Mouse (Mus musculus) A20 (cell line): ENCODE measurements around the gene Olfr904.
"Not testable (repeated sequence)": the region's sequence is repeated elsewhere in the genome, so short reads cannot be mapped to it uniquely, and the experiment has no call there.

Experiments used
- DNase-seq: peaks from one replicate; pipeline ENCODE4 v3.0.0-alpha.2; 2011; ENCODE audit warnings: low read depth, low spot score

Gene Olfr904

DNA sequence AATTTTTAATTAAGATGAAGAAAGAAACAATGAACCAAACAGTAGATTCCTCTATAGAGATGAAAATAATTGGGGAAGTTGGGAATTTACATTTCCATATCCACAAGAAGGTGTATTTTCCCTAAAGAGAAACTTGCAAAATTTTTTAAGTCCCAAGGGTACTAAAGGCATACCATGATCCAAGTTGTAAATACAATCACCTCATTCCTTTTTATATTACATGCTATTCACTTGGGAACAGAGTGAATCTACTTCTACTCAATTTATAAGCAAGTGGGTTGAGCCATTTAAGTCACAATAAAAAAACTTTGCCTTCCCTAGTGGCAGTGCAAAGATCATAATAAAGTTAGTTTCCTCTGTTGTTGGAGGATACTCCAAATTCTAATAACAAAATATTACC lies at the start of gene Olfr904:
Gene Olfr904, plus strand, starts transcription at position 301 of the 400 bp plus-strand sequence.
- no peak for DNase-seq

DNA sequence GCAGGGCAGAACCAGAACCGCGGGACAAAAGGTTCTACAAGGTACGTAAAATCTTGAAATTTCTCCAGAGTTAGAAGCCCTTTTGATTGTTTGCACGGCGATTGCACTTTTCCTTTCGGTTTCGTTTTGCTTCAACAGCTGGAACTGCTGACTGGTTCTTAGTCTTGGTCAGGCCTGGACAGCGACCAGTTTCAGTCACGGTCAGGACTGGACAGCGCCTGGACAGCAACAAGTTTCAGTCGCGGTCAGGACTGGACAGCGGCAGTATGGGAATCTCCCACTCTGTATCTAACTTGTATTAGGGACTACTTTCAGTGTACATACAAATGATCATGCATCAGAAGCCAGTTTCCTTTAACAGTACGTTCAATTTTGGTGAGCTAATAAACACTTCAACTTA lies 49.4 kb upstream of the Olfr904 start:
- not testable (repeated sequence) for DNase-seq

DNA sequence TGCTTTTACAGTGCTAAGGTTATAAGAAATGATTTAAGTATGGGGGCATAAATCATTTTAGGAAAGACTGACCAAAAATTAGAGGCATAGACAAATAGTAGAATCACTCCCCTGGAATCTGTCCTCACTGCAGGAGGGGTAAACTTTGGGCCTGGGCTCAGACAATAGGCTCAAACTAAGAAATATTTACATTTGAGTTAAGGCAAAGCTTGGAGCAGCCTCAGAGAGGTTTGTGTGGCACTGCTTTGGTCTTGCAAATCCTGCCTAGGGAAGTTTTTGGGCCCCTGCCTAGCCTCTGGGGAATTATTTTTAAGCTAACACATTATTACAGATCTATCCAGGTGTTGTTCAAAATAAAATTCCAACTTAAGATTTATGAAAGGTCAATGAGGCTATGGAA lies 39.1 kb upstream of the Olfr904 start:
- no peak for DNase-seq

DNA sequence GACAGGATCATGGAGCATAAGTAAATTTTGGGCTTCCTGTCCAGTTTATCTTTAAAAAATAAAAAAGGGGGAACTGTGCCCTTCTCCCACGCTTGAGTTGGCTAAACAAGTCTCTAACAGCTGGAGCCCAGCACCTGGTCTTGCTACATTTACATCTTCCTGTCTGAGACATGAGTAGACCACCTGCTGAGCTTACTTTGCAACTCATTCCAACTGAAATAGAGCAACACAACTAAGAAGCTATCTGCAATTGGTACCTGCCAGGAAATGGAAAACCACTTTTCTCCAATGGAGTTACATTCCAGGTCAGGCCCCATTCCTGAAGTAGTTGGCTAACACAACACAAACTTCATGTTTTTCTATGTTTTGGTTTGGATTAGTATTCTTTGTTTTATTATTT lies 35.9 kb upstream of the Olfr904 start:
- no peak for DNase-seq

DNA sequence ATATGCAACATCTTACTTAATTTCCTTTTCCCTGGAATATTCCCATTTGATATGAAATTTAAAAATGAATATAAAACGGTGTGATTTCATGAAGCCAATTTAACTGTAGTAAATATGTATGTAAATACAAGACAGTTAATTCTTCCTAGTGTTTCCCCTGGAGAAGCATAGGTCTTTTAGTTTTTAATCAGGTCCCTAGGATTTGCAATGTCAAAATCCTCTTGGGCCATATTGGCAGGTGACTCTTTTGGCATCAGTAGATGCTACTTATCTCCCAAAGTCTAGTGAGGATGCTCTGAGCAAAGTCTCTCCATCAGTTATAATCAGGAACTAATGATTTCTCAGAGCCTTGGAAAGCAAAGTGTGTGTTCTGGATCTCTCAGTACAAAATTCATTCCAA lies 33.8 kb upstream of the Olfr904 start, which contains the start of gene Olfr901:
Gene Olfr901, plus strand, starts transcription at position 301 of the 400 bp plus-strand sequence.
- no peak for DNase-seq

DNA sequence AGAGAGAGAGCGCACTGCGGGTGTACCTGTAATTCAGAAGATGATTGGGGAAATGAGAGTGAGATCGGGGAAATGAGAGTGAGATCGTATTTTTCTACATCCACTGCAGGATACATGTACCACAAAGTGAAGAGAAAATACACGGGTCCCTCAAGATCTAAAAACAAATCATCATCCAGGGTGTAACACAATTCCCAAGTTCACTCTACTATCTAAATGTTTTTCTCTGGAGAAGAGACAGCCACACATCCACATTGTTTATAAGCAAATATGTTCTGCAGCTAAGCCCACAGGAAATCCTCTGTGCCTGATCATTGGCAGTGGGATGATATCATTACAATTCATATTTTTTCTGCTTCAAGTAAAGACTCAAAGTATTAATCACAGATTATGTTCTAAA lies 15.6 kb upstream of the Olfr904 start, which contains the start of gene Olfr902:
Gene Olfr902, plus strand, starts transcription at position 301 of the 400 bp plus-strand sequence.
- no peak for DNase-seq

DNA sequence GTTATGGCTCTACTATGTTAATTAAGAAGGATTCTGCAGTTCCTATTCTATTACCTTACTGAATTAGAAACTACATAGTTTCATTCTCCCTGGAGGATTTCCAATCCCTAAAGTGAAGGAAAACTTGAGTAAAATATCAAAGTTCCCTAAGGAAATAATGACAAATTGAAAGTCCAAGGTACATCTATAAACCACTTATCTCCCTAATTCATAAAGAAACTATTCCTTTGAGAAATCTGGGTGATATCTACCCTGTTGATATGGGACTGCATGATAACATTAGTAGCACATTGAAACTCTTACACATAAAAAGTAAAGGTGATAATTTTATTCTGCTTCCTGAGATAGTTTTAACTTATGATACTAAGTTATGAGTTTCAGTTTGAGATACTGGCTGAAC lies 7.9 kb downstream of the Olfr904 start, which contains the start of gene Olfr905:
Gene Olfr905, plus strand, starts transcription at position 301 of the 400 bp plus-strand sequence.
- no peak for DNase-seq

DNA sequence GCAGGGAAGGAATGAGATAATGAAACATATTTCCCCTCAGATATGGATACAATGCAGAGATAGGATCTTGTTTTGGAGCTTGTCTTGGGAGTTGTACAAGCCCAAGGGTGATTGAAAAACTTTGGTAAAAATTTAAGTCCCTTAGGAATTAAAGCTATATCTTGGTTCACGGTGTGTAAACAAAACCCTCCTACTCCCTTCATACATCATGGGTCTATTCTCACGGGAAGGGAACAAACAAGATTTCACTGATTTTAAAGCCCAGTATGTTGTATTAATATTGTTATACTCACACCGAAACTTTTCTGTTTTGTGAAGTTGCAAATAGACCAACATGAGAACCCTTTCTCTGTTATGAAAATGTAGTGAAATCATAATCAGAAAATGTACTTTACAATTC lies 23.8 kb downstream of the Olfr904 start, which contains the start of gene Olfr906:
Gene Olfr906, plus strand, starts transcription at position 301 of the 400 bp plus-strand sequence.
- DNase-seq = no peak

DNA sequence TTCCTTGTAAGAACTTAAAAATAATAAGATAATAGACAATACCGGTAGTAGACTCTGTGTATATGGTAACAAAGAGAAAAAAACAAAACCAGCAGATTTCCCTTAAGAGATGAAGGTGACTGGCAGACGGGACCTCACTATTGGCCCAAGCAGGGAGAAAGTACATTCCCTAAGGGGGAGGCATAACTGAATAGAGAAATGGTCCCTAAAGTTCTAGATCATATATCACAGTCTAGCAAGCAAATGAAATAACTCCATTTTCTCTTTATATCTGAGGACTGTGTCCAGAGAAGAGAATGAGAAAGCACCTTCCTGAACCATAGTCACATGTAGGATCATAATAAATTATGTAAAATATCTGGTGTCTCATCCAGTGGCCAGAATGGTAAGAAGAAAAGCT lies 32.6 kb downstream of the Olfr904 start, which contains the start of gene Olfr907:
Gene Olfr907, plus strand, starts transcription at position 301 of the 400 bp plus-strand sequence.
- DNase-seq = no peak

DNA sequence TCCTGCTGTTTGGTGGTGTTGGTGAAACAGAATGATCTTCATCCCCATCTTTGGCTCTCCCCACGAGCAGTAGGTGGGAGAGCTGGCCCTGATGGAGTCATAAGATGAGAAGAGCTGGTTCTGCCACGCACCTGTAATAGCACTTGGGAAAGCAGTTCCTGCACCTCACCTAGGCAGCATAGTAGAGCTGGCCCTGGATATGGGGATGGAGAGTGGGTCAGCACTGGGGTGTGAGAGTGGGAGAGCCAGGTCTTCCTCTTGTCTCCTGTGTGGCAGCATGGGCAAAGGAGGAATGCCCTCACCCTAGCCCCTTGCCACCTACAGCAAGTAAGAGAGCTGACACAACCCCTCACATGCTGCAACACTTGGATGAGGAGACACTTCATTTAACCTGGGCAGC lies 49.4 kb downstream of the Olfr904 start:
- DNase-seq = no peak
